Mouse (Mus musculus): ENCODE results near the gene Cdcp2. TPM values are rescaled to one million over a fixed set of nuclear protein-coding genes. Genes with fewer than 3 reads are reported as not detected.

The Cdcp2 gene
- polyA plus RNA-seq, 1 experiment from 2014 or later, result not detected

DNA sequence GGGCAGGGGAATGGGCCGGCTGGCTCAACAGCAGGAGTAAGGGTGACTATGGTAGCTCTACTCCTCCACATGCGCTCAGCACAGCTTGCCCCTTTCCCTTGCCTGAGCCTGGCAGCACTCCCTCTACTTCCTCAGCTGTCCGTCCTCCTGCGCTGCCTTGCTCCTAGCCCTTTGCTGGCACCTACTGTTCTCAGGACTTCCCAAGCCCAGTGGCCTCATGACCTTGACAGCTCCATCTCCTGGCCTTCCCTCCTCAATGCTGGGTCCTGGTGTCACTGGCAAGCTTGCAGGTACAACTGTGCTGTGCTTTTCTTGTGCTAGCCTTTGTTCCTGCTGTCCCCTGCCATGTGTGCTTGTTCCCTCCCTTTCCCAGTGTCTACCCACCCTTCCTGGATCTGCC lies 13.6 kb upstream of the Cdcp2 start:
- Histone ChIP-seq H3K4me1 (replicated peaks; ENCODE audit: control insufficient read depth, insufficient read depth, low read length) (peaks cover 15% of the 10 kb centered on the region), H3K4me3 (replicated peaks; ENCODE audit: low read length) (no peak overlapping the region), H3K9ac (replicated peaks; ENCODE audit: low read depth, low read length) (no peak overlapping the region), H3K27me3 (replicated peaks; ENCODE audit: control insufficient read depth, insufficient read depth, low read length) (no peaks in the 10 kb centered on the region), H3K36me3 (ENCODE audit: control insufficient read depth, insufficient read depth) (no peaks in the 10 kb centered on the region), H3K9me3 (ENCODE audit: control insufficient read depth, low read length) (no peaks in the 10 kb centered on the region), H3K4me2 (ENCODE audit: low read length) (no peak overlapping the region), H3K27ac (ENCODE audit: low read length) (no peak overlapping the region)
- WGBS, result 91% methylated on average over 4 of the region's 4 CpGs
- ATAC-seq, result no peak

DNA sequence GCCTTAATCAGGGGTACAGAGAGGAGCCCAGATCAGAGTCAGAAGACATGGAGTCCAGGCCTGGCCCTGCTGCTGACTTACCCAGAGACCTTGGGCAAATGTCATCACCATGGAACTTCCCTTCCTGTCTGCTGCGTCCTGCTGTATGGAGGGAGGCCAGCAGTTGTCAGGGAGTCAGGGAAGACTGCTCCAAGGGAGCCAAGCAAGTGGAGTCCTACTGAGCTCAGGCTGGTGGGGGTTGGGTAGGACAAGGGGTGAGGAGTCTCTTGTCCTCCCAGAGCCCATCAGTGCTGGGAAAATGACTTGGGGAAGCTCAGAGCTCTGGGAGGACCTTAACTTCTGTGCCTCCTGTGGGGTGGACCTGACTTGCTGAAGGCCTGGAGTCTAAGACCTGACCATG lies 12.3 kb upstream of the Cdcp2 start:
- Histone ChIP-seq H3K4me2 (ENCODE audit: low read length) (no peak overlapping the region), H3K9me3 (ENCODE audit: control insufficient read depth, low read length) (no peaks in the 10 kb centered on the region), H3K27me3 (replicated peaks; ENCODE audit: control insufficient read depth, insufficient read depth, low read length) (no peaks in the 10 kb centered on the region), H3K4me1 (replicated peaks; ENCODE audit: control insufficient read depth, insufficient read depth, low read length) (peaks cover 15% of the 10 kb centered on the region), H3K4me3 (replicated peaks; ENCODE audit: low read length) (no peak overlapping the region), H3K27ac (ENCODE audit: low read length) (peak overlapping the region; percentile 47), H3K36me3 (ENCODE audit: control insufficient read depth, insufficient read depth) (no peaks in the 10 kb centered on the region), H3K9ac (replicated peaks; ENCODE audit: low read depth, low read length) (no peak overlapping the region)
- peak; percentile 34 for ATAC-seq
- WGBS, result 26% methylated on average over 1 of the region's 1 CpGs

DNA sequence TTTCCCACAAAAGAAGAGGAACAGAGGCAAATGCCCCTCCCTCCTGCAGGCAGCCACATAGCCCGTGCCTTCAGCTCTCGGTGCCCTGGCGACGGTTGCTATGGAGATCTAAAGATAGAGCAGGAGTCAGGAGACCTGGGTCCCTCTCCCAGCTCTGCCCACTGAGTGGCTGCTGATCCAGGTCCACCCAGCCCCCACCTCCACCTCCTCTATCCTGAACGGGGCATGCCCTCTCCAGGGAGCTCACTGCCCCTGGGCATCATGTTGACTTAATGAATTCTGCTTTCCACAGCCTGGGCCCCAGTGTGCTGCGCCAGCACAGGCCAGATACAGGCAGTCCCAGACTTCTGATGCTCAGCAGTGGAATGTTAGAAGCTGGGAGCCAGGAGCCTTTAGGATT lies 11.8 kb upstream of the Cdcp2 start:
- Histone ChIP-seq H3K27me3 (replicated peaks; ENCODE audit: control insufficient read depth, insufficient read depth, low read length) (no peaks in the 10 kb centered on the region), H3K4me3 (replicated peaks; ENCODE audit: low read length) (no peak overlapping the region), H3K27ac (ENCODE audit: low read length) (peak overlapping the region; percentile 47; the same call in 1 of the 2 replicates), H3K36me3 (ENCODE audit: control insufficient read depth, insufficient read depth) (no peaks in the 10 kb centered on the region), H3K9ac (replicated peaks; ENCODE audit: low read depth, low read length) (no peak overlapping the region), H3K9me3 (ENCODE audit: control insufficient read depth, low read length) (no peaks in the 10 kb centered on the region), H3K4me2 (ENCODE audit: low read length) (no peak overlapping the region), H3K4me1 (replicated peaks; ENCODE audit: control insufficient read depth, insufficient read depth, low read length) (peaks cover 15% of the 10 kb centered on the region)
- ATAC-seq, result peak; percentile 94
- 5% methylated on average over 6 of the region's 6 CpGs for WGBS

DNA sequence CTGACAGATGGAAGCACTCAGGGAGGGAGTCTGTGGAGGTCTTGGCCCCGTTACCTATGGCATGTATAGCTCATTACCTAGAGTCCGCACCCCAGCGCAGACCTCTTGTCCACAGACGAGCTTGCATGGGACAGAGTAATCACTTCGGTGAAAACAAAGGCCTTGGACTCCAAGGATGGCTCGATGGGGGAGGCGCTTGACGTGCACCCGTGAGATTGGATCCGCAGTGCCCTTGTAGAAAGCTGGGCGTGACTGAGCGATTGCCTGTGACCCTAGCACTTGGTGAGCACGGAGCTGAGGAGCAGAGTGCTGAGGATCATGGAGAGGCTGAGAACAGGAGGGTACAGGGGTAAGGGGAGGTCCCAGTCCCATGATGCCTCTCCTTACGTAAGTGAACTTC lies 5.0 kb upstream of the Cdcp2 start:
- Histone ChIP-seq H3K9me3 (ENCODE audit: control insufficient read depth, low read length) (no peaks in the 10 kb centered on the region), H3K9ac (replicated peaks; ENCODE audit: low read depth, low read length) (no peak overlapping the region), H3K4me3 (replicated peaks; ENCODE audit: low read length) (no peak overlapping the region), H3K36me3 (ENCODE audit: control insufficient read depth, insufficient read depth) (no peaks in the 10 kb centered on the region), H3K27me3 (replicated peaks; ENCODE audit: control insufficient read depth, insufficient read depth, low read length) (no peaks in the 10 kb centered on the region), H3K4me2 (ENCODE audit: low read length) (no peak overlapping the region), H3K4me1 (replicated peaks; ENCODE audit: control insufficient read depth, insufficient read depth, low read length) (no peaks in the 10 kb centered on the region), H3K27ac (ENCODE audit: low read length) (no peak overlapping the region)
- ATAC-seq, result no peak
- 84% methylated on average over 14 of the region's 14 CpGs for WGBS

DNA sequence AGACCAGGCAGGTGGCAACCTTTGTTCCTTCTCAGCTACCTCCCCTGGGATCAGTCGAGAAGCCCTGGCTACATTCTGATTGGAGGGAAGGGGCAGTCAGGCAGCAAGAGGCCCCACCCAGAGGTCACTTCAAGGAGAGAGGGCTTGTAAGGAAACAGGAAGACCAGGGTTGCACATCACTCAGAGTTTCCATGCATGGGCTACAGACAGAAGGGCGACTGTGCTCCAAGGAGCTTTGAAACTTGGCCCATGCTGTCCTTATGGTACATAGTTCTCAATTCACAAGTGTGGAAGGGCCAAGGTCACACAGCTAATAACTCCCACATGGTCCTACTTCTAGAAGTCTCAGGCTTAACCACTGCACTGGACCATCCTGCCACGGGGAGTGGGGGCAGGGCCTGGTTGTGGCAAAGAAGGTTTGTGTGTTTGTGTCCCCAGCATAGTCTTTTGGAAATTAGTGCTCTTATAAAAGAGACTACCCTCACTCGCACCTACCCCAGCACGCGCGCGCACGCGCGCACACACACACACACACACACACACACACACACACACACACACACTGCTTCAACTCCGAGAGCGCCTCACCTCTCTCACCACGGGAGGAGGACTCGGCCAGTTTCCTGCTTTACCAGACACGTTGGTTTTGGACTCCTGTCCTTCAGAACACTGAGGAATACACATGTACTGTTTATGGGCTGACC lies 2.1 kb upstream of the Cdcp2 start:
- 82% methylated on average over 16 of the region's 16 CpGs for WGBS
- no peak overlapping the region for H3K4me3 ChIP-seq (replicated peaks; ENCODE audit: low read length)
- no peak overlapping the region for H3K4me2 ChIP-seq (ENCODE audit: low read length)
- H3K27ac ChIP-seq (ENCODE audit: low read length), result no peak overlapping the region
- H3K9me3 ChIP-seq (ENCODE audit: control insufficient read depth, low read length), result no peaks in the 10 kb centered on the region
- ATAC-seq, result no peak
- H3K4me1 ChIP-seq (replicated peaks; ENCODE audit: control insufficient read depth, insufficient read depth, low read length), result peaks cover 2% of the 10 kb centered on the region; the same call in 1 of the 2 replicates
- no peak overlapping the region for H3K9ac ChIP-seq (replicated peaks; ENCODE audit: low read depth, low read length)
- H3K27me3 ChIP-seq (replicated peaks; ENCODE audit: control insufficient read depth, insufficient read depth, low read length), result no peaks in the 10 kb centered on the region
- no peaks in the 10 kb centered on the region for H3K36me3 ChIP-seq (ENCODE audit: control insufficient read depth, insufficient read depth)

DNA sequence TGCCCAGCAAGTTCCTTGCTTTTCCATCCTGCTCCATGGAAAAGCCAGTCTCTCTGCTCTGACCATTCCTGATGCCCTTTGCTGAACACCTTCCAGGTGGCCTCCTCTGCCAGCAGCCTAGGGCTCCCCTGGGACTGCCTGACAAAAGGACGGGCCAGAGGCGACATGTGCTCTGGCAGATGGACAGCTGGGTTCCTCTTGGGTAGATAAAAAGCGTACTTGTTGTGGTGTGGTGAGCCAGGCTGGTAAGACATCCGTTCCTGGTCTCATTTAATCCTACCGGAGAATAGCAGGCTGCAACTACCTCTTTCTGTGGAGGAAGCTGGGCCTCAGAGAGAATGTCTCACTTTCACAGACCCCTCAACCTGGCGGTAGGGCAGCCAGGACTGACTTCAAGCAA lies 648 bp upstream of the Cdcp2 start:
- ATAC-seq, result no peak
- no peak overlapping the region for H3K4me2 ChIP-seq (ENCODE audit: low read length)
- no peaks in the 10 kb centered on the region for H3K9me3 ChIP-seq (ENCODE audit: control insufficient read depth, low read length)
- no peaks in the 10 kb centered on the region for H3K27me3 ChIP-seq (replicated peaks; ENCODE audit: control insufficient read depth, insufficient read depth, low read length)
- WGBS, result 36% methylated on average over 6 of the region's 6 CpGs
- peaks cover 2% of the 10 kb centered on the region; the same call in 1 of the 2 replicates for H3K4me1 ChIP-seq (replicated peaks; ENCODE audit: control insufficient read depth, insufficient read depth, low read length)
- no peak overlapping the region for H3K9ac ChIP-seq (replicated peaks; ENCODE audit: low read depth, low read length)
- no peak overlapping the region for H3K4me3 ChIP-seq (replicated peaks; ENCODE audit: low read length)
- no peaks in the 10 kb centered on the region for H3K36me3 ChIP-seq (ENCODE audit: control insufficient read depth, insufficient read depth)
- H3K27ac ChIP-seq (ENCODE audit: low read length), result no peak overlapping the region

DNA sequence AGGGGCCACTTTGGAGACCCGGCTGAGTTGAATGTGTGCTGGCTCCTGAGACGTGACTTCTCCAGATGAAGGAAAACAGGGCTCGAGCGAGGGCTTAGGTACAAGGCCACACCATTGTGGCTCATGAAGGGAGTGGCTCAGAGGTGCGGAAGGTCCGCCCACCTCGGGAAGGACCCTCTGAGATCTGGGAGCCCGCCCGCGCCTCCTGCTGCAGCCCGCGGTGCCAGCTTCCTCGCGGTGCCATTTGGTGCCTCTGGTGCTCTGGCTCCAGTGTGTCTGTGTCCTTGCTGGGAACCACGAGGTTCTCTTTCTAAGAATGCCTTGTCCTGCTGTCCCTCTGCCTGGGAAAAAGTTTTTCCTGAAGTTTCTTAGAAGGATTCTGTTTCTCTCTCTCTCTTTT lies 1.2 kb downstream of the Cdcp2 start:
- Histone ChIP-seq H3K27ac (ENCODE audit: low read length) (no peak overlapping the region), H3K9ac (replicated peaks; ENCODE audit: low read depth, low read length) (no peak overlapping the region), H3K36me3 (ENCODE audit: control insufficient read depth, insufficient read depth) (no peaks in the 10 kb centered on the region), H3K9me3 (ENCODE audit: control insufficient read depth, low read length) (no peaks in the 10 kb centered on the region), H3K4me3 (replicated peaks; ENCODE audit: low read length) (no peak overlapping the region), H3K4me2 (ENCODE audit: low read length) (no peak overlapping the region), H3K4me1 (replicated peaks; ENCODE audit: control insufficient read depth, insufficient read depth, low read length) (peaks cover 2% of the 10 kb centered on the region; the same call in 1 of the 2 replicates), H3K27me3 (replicated peaks; ENCODE audit: control insufficient read depth, insufficient read depth, low read length) (no peaks in the 10 kb centered on the region)
- 64% methylated on average over 15 of the region's 15 CpGs for WGBS
- no peak for ATAC-seq

DNA sequence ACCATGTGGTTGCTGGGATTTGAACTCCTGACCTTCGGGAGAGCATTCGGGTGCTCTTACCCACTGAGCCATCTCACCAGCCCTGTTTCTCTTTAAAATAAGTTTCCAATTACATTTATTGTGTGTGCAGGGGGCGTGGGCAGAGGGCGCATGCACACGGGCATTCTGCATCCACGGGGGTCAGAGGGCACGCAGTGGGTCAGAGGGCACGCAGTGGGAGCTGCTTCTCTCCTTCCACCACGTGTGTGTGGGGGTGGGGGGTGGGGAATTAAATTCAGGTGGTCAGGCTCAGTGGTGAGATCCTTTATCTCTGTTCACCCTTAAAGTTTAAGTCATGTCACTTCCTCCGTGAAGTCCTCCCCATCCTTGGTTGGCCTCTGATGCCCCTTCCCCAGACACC lies 1.7 kb downstream of the Cdcp2 start:
- 87% methylated on average over 10 of the region's 10 CpGs for WGBS
- Histone ChIP-seq H3K9ac (replicated peaks; ENCODE audit: low read depth, low read length) (no peak overlapping the region), H3K4me2 (ENCODE audit: low read length) (no peak overlapping the region), H3K9me3 (ENCODE audit: control insufficient read depth, low read length) (no peaks in the 10 kb centered on the region), H3K27ac (ENCODE audit: low read length) (no peak overlapping the region), H3K4me3 (replicated peaks; ENCODE audit: low read length) (no peak overlapping the region), H3K27me3 (replicated peaks; ENCODE audit: control insufficient read depth, insufficient read depth, low read length) (no peaks in the 10 kb centered on the region), H3K36me3 (ENCODE audit: control insufficient read depth, insufficient read depth) (no peaks in the 10 kb centered on the region), H3K4me1 (replicated peaks; ENCODE audit: control insufficient read depth, insufficient read depth, low read length) (peaks cover 2% of the 10 kb centered on the region; the same call in 1 of the 2 replicates)
- no peak for ATAC-seq

DNA sequence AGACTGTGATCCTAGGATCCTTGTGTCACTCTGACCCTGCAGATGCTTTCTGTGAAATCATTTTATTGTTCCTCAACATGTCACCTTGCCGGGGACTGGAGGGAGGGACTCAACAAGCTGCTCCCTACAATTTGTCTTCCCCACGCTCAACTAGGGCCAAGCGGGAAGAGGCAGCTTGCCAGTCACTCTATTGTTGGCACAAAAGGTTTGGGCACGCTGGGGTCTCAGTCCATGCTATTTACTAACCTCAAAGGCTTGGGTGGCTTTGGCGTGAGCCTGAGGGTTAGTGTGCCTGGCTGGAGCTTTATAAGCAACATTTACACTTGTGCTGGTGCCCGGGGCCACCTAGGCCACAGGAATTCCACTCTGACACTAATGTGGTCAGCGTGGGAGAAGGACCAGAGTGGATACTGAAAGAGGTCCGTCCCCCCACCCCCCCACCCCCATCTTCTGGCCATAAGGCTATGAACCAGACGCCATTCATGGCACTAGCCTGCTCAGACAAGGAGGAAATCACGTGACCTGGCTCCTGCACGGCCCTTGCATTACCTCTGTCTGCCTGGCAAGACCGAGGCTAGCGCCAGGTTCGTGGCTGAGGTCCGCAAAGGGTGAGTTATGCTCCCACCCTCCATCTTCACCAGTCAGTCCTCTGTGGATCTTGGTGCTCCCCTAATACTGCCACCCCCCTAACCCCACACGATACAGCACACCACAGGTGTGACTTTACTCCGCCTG lies 2.3 kb downstream of the Cdcp2 start:
- H3K27me3 ChIP-seq (replicated peaks; ENCODE audit: control insufficient read depth, insufficient read depth, low read length), result no peaks in the 10 kb centered on the region
- no peak for ATAC-seq

More for the DNA sequence above, 2.3 kb downstream of the Cdcp2 start:
- no peaks in the 10 kb centered on the region for H3K36me3 ChIP-seq (ENCODE audit: control insufficient read depth, insufficient read depth)
- H3K9ac ChIP-seq (replicated peaks; ENCODE audit: low read depth, low read length), result no peak overlapping the region
- H3K4me3 ChIP-seq (replicated peaks; ENCODE audit: low read length), result no peak overlapping the region
- H3K9me3 ChIP-seq (ENCODE audit: control insufficient read depth, low read length), result no peaks in the 10 kb centered on the region
- no peak overlapping the region for H3K27ac ChIP-seq (ENCODE audit: low read length)
- WGBS, result 68% methylated on average over 17 of the region's 17 CpGs
- H3K4me2 ChIP-seq (ENCODE audit: low read length), result no peak overlapping the region
- H3K4me1 ChIP-seq (replicated peaks; ENCODE audit: control insufficient read depth, insufficient read depth, low read length), result peaks cover 2% of the 10 kb centered on the region; the same call in 1 of the 2 replicates
